8 mouse cellular contexts compared by ENCODE assay signal in genomic region chr2:170002594-170003504, GRCm38 (mm10).
A peak's percentile ranks its signal among the peaks of the same experiment; 100 is the strongest.
DNase-seq lines count a peak whose midpoint lies in the region; ATAC-seq lines count a peak whose summit lies in the region.

No protein-coding gene starts in this region.

- 37% methylated on average over 25 of the region's 25 CpGs for WGBS in intestine, embryonic 14.5 days
- 75% methylated on average over 25 of the region's 25 CpGs for WGBS in limb, embryonic 12.5 days
- 25% methylated on average over 25 of the region's 25 CpGs for WGBS in midbrain, embryonic 16.5 days

- 0 out of 2 replicates have a peak, but pooled peaks cover under 1% of the 10 kb centered on the region for H3K9me3 ChIP-seq in intestine, embryonic 14.5 days (ENCODE audit: control insufficient read depth, low read length)
- H3K9me3 ChIP-seq in limb, embryonic 12.5 days = no peaks in the 10 kb centered on the region
- H3K9me3 ChIP-seq in midbrain, embryonic 16.5 days (replicated peaks; ENCODE audit: control insufficient read depth, low read length, poor library complexity, severe bottlenecking) = no peaks in the 10 kb centered on the region; the same call in 1 of the 2 replicates

- peaks cover 23% of the 10 kb centered on the region for H3K4me1 ChIP-seq in intestine, embryonic 14.5 days (replicated peaks; ENCODE audit: control insufficient read depth, insufficient read depth, low read length)
- peaks cover 20% of the 10 kb centered on the region for H3K4me1 ChIP-seq in limb, embryonic 12.5 days (replicated peaks)
- H3K4me1 ChIP-seq in midbrain, embryonic 16.5 days (ENCODE audit: control insufficient read depth, insufficient read depth, low read length) = peaks cover 33% of the 10 kb centered on the region

- H3K27ac ChIP-seq in intestine, embryonic 14.5 days (ENCODE audit: low read depth) = 0 out of 2 replicates have a peak overlapping the region, but pooled peaks have one; percentile 43
- H3K27ac ChIP-seq in limb, embryonic 12.5 days = peak overlapping the region; percentile 45; the same call in 1 of the 2 replicates
- H3K27ac ChIP-seq in midbrain, embryonic 16.5 days (ENCODE audit: low read length) = peak overlapping the region; percentile 81

- H3K4me2 ChIP-seq in intestine, embryonic 14.5 days (ENCODE audit: low read length) = peak overlapping the region; percentile 42
- H3K4me2 ChIP-seq in limb, embryonic 12.5 days = no peak overlapping the region
- H3K4me2 ChIP-seq in midbrain, embryonic 16.5 days (ENCODE audit: low read length) = peak overlapping the region; percentile 41

- H3K9ac ChIP-seq in intestine, embryonic 14.5 days (ENCODE audit: low read length) = 0 out of 2 replicates have a peak overlapping the region, but pooled peaks have one; percentile 25
- H3K9ac ChIP-seq in limb, embryonic 12.5 days (replicated peaks) = no peak overlapping the region
- H3K9ac ChIP-seq in midbrain, embryonic 16.5 days (ENCODE audit: low read depth, low read length) = peak overlapping the region; percentile 46

- ATAC-seq in intestine, embryonic 14.5 days (replicated peaks; ENCODE audit: low FRiP score, low TSS enrichment, low read depth) = no peak; the same call in 1 of the 2 replicates
- no peak for ATAC-seq in limb, embryonic 12.5 days (ENCODE audit: insufficient number of reproducible peaks, insufficient read depth, low FRiP score, low TSS enrichment, low read depth)
- ATAC-seq in midbrain, embryonic 16.5 days = peak; percentile 37; the same call in 1 of the 2 replicates

- peak overlapping the region; percentile 13; the same call in 1 of the 2 replicates for H3K4me3 ChIP-seq in intestine, embryonic 14.5 days (ENCODE audit: low read depth, low read length)
- H3K4me3 ChIP-seq in limb, embryonic 12.5 days (replicated peaks) = no peak overlapping the region
- H3K4me3 ChIP-seq in midbrain, embryonic 16.5 days (ENCODE audit: low read depth, low read length) = peak overlapping the region; percentile 9; the same call in 1 of the 2 replicates

- no peaks in the 10 kb centered on the region for H3K36me3 ChIP-seq in intestine, embryonic 14.5 days (ENCODE audit: control insufficient read depth, insufficient read depth, low read length)
- H3K36me3 ChIP-seq in limb, embryonic 12.5 days = no peaks in the 10 kb centered on the region
- no peaks in the 10 kb centered on the region for H3K36me3 ChIP-seq in midbrain, embryonic 16.5 days (ENCODE audit: control insufficient read depth, insufficient read depth, low read length)

- DNase-seq in layer of hippocampus, adult 11-12 months (ENCODE audit: low spot score) = peak; percentile 37
- no peak for DNase-seq in layer of hippocampus, postnatal 25 days (ENCODE audit: extremely low spot score in 1 of 2, low spot score in 1 of 2)
- DNase-seq in cerebellum, postnatal 10 days = peak; percentile 67 to 74
- DNase-seq in intestine, embryonic 14.5 days (ENCODE audit: low spot score) = peak; percentile 66
- DNase-seq in thymus, adult 18-20 months = no peak
- DNase-seq in T-cell, adult 2 months (ENCODE audit: low spot score) = no peak

- H3K27me3 ChIP-seq in intestine, embryonic 14.5 days (replicated peaks; ENCODE audit: control insufficient read depth, insufficient read depth, low read length) = no peaks in the 10 kb centered on the region
- H3K27me3 ChIP-seq in limb, embryonic 12.5 days = no peaks in the 10 kb centered on the region
- no peaks in the 10 kb centered on the region for H3K27me3 ChIP-seq in midbrain, embryonic 16.5 days (ENCODE audit: control insufficient read depth, insufficient read depth, low read depth, low read length)

Comparison
In these comparisons a context has a peak if more than half of its experiments do, and no peak if none do; other contexts are left out.
1. DNase-seq: peak in layer of hippocampus, adult 11-12 months (single experiment), cerebellum, postnatal 10 days (2 of 2) and intestine, embryonic 14.5 days (single experiment); none in layer of hippocampus, postnatal 25 days (0 of 2), thymus, adult 18-20 months (0 of 2) and T-cell, adult 2 months (single experiment).
2. Peak in every context shown above with its lines, with median percentiles within 50 percentile points of each other: H3K27ac ChIP-seq.